Mouse (Mus musculus): Measurements from ENCODE around the gene Iqcb1. TPM values are rescaled to one million over a fixed set of nuclear protein-coding genes. Genes with fewer than 3 reads are reported as not detected.

Iqcb1 gene
- total RNA-seq, 1 experiment from 2014 or later, result 26.1 TPM

DNA sequence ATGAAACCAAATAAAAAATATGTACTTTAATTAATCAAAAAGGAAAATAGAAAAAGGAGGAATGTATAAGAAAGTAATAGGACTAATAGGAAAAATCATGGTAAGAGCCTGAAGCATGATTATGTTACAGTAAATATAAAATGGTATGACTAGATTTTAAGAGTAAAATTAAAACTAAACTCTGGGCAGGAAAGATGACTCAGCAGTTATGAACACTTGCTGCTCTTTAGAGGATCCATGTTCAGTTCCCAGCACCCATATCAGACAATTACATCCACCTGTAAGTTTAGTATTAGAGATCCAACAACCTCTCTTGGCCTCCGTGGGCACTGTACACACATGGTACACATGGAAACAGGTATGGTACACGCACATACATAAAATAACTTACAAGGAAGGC lies 41.3 kb downstream of the Iqcb1 start:
- ATAC-seq (ENCODE audit: extremely low read depth, insufficient number of reproducible peaks, low FRiP score, poor library complexity, severe bottlenecking), result no peak

DNA sequence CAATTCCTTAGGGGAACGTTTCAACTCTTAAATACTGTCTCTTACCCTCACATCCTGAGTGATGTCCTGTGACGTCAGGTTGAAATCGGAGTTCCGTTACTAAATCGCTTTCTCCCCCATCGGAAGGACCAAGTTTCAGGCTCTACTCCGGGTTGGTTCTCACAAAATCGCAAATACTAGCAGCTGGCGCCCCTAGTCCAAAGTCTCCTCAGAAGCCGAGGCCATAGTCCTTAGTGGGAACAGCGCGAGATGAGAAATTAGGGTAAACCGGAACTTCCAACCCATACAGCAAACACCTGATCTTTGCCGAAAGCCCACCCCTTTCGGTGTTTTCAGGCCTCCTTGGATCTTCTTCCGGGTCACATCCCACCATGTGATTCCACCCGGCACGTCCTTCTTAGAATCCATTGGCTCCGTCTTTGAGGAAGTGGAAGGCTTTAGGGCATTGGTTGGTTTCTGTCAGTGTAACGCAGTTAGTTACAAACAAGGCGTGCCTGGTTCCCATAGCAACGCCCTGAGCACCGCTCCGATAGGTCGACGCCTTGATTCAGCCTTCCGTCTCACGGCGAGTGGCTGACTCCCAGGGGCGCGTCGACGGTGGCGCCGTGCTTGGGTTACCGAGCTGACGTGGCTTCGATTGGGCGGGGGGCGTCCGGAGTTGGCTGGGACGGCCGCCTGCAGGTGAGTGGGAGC lies 46.5 kb downstream of the Iqcb1 start, which contains the start of the genes Eaf2 and Golgb1:
Eaf2 (minus strand) TSS at position 421 of the 693 bp plus-strand sequence.
Golgb1 (plus strand) TSS at position 558 of the 693 bp plus-strand sequence.
- ATAC-seq (ENCODE audit: extremely low read depth, insufficient number of reproducible peaks, low FRiP score, poor library complexity, severe bottlenecking), result peak; percentile 97

- ATAC-seq (ENCODE audit: extremely low read depth, insufficient number of reproducible peaks, low FRiP score, poor library complexity, severe bottlenecking), result no peak
These were observed 47.2 kb downstream of the Iqcb1 start for GRCm38 (mm10) chr16:36875276-36875851.

DNA sequence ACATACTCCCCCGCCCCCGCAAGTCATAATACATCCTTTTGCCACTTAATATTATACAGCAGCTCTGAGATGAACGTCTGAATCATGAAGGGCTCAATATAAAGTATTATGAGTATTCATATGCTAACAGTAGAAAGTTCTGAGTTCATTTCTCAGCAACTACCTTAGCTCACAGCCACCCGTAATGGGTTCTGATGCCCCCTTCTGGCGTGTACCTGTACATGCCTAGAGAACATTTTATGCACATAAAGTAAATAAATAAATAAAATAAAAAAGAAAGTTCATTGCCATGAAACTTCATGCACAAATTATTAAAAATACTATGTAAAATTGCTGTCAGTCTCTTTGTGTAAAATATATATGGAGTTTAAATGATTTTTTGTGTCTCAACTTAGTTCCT lies 49.1 kb downstream of the Iqcb1 start:
- ATAC-seq (ENCODE audit: extremely low read depth, insufficient number of reproducible peaks, low FRiP score, poor library complexity, severe bottlenecking), result no peak

- ATAC-seq (ENCODE audit: extremely low read depth, insufficient number of reproducible peaks, low FRiP score, poor library complexity, severe bottlenecking), result no peak
These were observed 54.7 kb downstream of the Iqcb1 start for GRCm38 (mm10) chr16:36882737-36883343.

DNA sequence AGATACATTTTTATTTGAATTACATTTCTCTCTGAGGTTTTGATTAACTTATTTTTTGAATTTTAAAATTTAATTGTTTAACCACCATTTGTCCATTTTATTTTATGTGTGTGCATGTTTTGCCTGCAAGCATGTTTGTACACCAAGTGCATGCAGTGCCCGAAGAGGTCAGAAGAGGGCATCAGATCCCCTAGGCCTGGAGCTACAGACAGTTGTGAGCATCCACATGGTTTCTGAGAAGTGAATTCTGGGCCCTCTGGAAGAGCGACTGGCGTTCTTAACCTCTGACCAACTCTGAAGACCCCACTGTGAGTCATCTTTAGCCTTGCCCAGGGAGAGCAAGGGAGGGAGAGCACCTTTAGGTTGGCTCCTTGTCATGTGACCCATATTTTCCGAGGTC lies 56.7 kb downstream of the Iqcb1 start:
- peak; percentile 63; the same call in 1 of the 2 replicates for ATAC-seq (ENCODE audit: extremely low read depth, insufficient number of reproducible peaks, low FRiP score, poor library complexity, severe bottlenecking)

DNA sequence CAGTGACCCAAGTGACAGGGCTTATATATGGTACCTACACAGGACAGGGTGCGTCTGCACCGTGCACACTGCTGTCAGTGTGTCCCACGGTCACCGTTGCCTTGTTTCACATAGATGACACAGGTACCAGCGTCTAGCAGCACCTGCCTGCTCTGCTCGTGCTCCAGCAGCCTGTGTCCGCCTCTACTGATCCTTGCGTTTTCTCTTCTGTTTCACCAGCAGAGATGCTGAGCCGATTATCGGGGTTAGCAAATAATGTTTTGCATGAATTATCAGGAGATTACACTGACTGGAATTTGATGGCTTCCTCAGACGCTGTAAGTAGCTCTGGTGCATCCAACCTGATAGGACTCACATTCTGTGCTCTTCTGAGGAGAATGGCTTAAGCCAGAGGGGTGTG lies 57.7 kb downstream of the Iqcb1 start:
- ATAC-seq (ENCODE audit: extremely low read depth, insufficient number of reproducible peaks, low FRiP score, poor library complexity, severe bottlenecking), result no peak

GRCm38 (mm10) chr16:36887546-36887945 lies 59.4 kb downstream of the Iqcb1 start:
- ATAC-seq (ENCODE audit: extremely low read depth, insufficient number of reproducible peaks, low FRiP score, poor library complexity, severe bottlenecking), result no peak

- ATAC-seq (ENCODE audit: extremely low read depth, insufficient number of reproducible peaks, low FRiP score, poor library complexity, severe bottlenecking), result no peak
These were observed 62.4 kb downstream of the Iqcb1 start for GRCm38 (mm10) chr16:36890559-36890958.

DNA sequence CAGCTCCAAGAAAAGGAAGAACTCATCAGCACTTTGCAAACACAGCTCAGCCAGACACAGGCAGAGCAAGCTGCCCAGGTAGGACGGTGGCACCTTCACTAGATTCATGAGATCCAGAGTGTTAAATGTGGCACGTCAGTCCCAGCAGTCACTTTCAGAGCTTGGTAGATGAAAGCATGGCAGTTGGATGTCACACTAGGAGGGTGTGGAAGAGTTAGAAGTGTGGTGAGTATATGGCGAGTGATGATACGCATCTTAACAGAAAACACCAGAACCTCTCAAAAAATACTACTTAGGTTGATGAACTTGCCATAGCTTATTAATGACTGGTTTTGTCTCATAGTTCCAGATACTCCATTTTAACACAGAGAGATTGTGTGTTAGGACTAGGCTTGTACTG lies 63.2 kb downstream of the Iqcb1 start:
- ATAC-seq (ENCODE audit: extremely low read depth, insufficient number of reproducible peaks, low FRiP score, poor library complexity, severe bottlenecking), result no peak

- ATAC-seq (ENCODE audit: extremely low read depth, insufficient number of reproducible peaks, low FRiP score, poor library complexity, severe bottlenecking), result no peak
These were observed 65.1 kb downstream of the Iqcb1 start for GRCm38 (mm10) chr16:36893317-36893716.

DNA sequence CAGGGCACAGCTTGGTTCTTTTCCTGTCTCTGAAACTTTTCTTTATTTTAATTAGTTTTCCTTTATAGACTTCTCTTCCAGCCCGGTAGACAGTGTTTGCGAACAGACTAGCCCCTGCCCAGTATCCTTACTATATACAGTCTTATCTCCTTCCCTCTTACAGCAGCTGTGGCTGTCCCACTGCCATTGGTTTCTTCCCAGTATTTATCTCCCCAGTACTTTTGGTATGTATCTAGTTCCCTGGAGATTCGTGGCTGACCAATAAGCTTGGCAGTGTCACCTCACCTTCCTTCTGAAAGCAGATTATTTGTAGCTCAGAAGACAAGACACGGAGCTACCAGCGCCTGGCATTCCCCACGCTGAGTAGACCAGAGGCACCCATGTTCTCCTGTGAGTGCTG lies 68.5 kb downstream of the Iqcb1 start:
- ATAC-seq (ENCODE audit: extremely low read depth, insufficient number of reproducible peaks, low FRiP score, poor library complexity, severe bottlenecking), result no peak

- ATAC-seq (ENCODE audit: extremely low read depth, insufficient number of reproducible peaks, low FRiP score, poor library complexity, severe bottlenecking), result no peak
These were observed 75.0 kb downstream of the Iqcb1 start for GRCm38 (mm10) chr16:36903156-36903555.

DNA sequence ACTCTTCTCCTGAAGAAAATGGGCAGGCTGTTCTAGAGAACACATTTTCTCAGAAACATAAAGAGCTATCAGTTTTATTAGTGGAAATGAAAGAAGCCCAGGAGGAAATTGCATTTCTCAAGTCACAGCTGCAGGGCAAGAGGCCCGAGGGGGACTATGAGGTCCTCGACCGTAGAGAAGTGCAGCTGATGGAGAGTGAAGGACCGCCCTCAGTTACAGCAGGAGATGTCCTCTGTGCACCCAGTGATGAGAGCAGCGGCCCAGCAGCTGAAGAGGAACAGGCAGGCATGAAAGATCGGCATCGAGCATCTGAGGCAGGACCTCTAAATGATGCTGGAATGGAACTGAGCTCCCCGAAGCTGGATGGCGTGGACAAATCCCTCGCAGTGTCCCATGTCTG lies 83.7 kb downstream of the Iqcb1 start:
- ATAC-seq (ENCODE audit: extremely low read depth, insufficient number of reproducible peaks, low FRiP score, poor library complexity, severe bottlenecking), result peak; percentile 36; the same call in 1 of the 2 replicates

DNA sequence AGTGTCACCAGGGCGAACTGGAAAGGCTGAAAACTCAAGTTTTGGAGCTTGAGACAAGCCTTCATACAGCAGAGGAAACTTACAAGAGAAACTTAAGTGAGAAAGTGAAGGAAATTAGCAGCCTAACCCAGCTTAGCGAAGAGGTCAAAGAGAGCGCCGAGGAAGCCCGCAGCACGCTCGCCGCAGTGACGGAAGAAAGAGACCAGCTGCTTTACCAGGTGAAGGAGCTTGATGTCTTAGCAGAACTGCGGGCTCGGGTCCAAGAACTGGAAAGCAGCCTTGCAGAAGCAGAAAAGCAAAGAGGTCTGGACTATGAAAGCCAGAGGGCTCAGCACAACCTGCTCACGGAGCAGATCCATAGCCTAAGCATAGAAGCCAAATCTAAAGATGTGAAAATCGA lies 84.1 kb downstream of the Iqcb1 start:
- no peak for ATAC-seq (ENCODE audit: extremely low read depth, insufficient number of reproducible peaks, low FRiP score, poor library complexity, severe bottlenecking)

DNA sequence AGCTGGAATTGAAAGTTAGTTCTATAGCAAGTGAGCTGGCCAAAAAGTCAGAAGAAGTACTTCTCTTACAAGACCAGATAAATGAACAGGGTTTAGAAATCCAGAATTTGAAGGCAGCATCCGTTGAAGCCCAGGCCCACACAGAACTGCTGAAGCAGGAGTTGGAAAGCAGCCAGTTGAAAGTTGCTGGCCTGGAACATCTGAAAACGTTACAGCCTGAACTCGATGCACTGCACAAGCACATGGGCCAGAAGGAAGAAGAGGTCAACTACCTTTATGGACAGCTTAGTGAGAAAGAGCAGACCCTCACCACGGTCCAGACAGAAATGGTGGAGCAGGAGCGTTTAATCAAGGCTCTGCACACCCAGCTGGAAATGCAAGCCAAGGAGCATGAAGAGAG lies 86.0 kb downstream of the Iqcb1 start:
- ATAC-seq (ENCODE audit: extremely low read depth, insufficient number of reproducible peaks, low FRiP score, poor library complexity, severe bottlenecking), result no peak

DNA sequence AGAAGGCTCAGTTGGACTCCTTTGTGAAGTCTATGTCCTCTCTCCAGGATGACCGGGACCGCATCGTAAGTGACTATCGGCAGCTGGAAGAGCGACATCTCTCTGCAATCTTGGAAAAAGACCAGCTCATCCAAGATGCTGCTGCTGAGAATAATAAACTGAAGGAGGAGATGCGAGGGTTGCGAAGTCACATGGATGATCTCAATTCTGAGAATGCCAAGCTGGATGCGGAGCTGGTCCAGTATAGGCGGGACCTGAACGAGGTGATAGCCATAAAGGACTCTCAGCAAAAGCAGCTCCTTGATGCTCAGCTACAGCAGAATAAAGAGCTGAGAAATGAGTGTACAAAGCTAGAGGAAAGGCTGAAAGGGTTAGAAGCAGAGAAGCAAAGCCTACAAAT lies 90.3 kb downstream of the Iqcb1 start:
- no peak for ATAC-seq (ENCODE audit: extremely low read depth, insufficient number of reproducible peaks, low FRiP score, poor library complexity, severe bottlenecking)

GRCm38 (mm10) chr16:36920410-36920809 lies 92.2 kb downstream of the Iqcb1 start:
- no peak for ATAC-seq (ENCODE audit: extremely low read depth, insufficient number of reproducible peaks, low FRiP score, poor library complexity, severe bottlenecking)

GRCm38 (mm10) chr16:36921067-36921613 lies 93.0 kb downstream of the Iqcb1 start:
- ATAC-seq (ENCODE audit: extremely low read depth, insufficient number of reproducible peaks, low FRiP score, poor library complexity, severe bottlenecking), result no peak

DNA sequence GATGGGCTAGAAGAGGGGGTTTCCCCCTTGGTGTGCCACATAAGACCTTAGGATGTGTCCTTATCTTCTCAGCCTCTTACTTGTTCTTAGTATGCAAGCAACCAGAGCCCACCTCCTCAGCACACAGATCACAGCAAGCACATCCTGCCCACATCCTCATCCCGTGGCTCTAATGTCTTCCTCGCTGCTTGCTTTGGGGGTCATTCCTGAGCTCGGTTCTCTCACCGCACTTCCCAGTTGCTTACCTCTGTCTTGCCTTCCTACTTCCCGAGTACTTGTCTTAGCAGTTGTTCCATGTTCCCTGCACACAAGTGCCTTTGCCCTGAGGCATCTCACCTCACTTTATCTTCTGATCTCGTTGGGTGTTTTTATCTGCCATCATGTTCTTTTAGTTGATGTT lies 93.8 kb downstream of the Iqcb1 start:
- ATAC-seq (ENCODE audit: extremely low read depth, insufficient number of reproducible peaks, low FRiP score, poor library complexity, severe bottlenecking), result no peak

Data from neutrophil, adult 5-6 weeks (primary cell).